Mouse (Mus musculus): ENCODE measurements around the gene Olfr279.

DNA sequence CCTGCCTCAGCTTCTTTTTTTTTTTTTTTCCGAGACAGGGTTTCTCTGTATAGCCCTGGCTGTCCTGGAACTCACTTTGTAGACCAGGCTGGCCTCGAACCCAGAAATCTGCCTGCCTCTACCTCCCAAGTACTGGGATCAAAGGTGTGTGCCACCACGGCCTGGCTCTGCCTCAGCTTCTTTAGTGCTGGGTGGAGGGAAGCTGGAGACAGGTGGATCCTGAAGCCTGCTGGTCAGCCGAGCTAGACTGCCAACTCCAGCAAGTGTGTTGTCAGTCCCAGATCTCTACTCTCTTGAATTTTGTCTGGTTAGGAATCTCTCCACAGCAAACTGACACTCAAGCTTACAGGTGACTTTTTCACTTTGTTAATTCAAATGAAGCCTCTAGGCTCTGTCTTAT is 43.7 kb downstream of the Olfr279 start:
- TF ChIP-seq POLR2A (IDR thresholded peaks at IDR 0.05; ENCODE audit: insufficient read depth, low read length) = no peak
- TF ChIP-seq CTCF (IDR thresholded peaks at IDR 0.05; ENCODE audit: low read depth, low read length) = no peak
